Mouse (Mus musculus): Measurements from ENCODE around the gene Dusp2.

The Dusp2 gene

DNA sequence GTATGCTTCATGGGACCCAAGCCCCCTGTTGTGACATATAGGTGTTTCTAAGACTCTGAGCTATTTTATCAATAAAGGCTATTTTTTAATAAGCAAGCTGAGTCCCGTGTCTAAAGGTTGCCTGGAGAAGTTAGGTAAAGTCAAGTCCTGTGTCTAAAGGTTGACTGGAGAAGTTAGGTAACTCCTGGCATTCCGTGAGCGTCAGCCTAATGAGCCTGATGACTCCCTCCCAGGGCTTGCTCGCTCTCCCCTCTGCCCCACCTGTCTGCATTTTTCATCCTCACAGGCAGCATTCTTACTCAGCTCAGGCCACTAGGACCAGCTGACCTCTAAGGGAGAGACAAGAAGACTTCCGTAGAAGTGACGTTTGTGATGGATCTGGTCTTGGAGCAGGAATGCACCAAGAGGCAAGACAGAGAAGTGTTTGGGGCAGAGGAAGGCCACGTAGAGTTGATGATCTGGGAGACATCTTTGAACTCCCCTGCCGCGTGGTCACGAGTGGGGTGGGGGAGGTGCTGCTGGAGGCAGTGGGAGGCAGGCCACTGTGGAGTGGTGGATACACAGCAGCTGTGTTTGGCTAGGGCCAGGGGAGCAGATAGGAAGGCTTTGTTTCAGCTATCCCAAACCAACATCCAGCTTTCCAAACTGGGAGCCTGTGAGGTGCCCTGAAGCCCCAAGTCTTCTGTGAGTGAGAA, 31.3 kb downstream of the Dusp2 start:
- no peak for DNase-seq (ENCODE audit: low spot score)

DNA sequence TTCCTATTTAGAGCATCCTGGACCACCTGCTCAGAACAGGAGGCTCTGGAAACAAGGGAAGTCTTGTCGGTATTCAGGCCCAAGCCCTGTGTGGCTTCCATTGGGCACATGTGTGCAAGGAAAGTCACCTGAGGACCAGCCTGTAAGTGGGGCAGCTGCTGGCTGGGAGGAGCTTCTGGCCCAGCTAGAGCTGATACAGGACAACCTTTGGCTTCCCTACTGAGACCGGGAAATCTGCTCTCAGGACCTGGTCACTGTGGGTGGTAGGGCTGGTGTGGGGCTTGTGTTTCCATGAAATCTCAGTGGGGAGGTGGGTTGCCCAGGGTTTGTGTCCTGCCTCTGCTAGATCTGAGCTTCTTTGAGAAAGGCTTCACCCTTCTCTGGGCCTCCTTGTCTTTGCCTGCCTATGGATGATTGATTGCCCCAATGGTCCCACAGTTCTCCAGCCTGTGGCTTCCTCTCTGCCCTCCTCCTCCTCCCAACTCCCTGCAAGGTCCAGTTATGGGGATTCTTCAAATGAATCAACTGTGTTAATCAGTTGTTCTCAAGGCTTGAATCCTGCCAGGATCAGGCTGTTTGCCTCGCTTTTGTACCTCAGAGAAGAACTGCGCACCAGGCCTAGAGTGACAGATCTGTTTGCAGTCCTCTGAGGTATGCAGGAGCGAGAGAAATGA, 33.9 kb downstream of the Dusp2 start:
- no peak for DNase-seq (ENCODE audit: low spot score)

DNA sequence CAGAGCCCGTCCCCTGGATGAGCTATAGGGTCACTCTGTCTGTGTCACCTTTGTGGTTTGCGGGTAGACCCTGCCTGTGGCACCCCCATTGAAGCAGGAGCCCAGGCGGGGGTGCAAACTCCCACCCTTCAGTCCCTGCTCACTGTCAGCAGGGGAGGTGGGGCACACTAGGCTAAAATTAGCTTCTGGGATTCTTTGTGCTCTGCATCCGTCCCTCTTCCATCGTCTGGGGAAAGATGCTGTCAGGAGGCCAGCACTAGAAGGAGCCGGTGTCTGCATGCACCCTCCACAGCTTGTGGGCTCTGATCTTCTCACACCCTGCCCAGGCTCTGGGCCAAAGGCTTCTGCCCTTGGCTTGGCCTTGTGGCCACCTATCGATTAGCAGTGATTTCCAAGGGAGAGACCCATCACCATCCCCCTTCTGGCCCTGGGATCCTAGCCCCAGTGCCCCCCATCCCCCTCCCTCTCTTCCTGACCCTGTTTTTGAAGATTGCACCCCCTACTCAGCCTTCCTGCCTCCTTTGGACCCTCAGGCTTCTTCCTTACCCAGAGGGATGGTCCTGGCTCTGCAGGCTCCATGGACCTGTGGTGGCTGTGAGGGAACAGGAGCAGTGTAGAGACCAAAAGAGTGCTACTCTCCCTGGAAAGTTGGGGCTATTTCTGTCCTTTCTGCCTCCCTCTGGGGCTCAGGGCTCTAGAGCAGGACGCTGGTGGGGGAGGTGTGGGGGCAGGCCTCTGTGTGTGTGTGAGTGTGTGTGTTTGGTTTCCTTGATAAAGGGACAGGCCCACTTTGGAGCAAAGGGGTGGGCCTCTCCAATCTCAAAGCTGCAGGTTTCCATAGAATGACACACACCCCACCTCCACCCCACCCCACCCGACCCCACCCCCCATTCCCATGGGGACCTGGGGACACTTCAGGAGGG, 34.9 kb downstream of the Dusp2 start:
- no peak for DNase-seq (ENCODE audit: low spot score)

DNA sequence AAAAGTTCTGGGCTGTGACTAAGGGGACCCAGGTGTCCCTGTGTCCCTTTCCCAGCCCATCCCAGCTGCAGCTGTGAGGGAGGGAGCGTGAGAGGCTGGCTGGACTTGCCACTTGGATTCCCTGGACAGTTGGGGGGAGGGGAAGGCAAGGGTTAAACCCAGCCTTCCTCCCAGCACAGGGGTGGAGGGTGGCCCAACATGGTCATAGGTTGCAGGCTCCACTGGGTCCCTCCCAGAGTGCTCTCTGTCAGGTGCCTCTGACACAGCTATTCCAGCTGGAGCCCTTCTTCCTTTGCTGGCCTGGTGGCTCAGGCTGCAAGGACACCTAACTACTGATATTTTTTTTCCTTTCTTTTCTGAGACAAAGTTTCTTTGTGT, 35.5 kb downstream of the Dusp2 start:
- no peak for DNase-seq (ENCODE audit: low spot score)

DNA sequence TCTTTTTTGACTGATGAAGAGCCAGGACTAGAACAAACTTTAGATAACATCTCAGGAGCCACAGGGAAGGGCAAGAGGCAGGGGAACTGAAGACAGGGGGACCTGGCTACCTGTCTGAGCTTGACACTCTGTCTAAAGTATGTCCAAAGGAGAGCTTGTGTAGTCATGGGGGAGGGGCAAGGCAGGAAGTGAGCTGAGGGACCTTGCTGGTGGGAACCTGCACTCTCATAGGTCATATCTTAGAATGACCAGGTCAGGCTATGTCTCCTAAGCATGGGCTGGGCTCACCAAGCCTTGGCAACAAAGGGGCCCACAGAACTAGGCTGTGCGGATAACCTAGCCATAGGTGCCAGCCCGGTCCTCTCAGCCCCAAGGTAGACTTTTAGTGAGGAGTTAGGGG, 36.1 kb downstream of the Dusp2 start:
- DNase-seq (ENCODE audit: low spot score): no peak

DNA sequence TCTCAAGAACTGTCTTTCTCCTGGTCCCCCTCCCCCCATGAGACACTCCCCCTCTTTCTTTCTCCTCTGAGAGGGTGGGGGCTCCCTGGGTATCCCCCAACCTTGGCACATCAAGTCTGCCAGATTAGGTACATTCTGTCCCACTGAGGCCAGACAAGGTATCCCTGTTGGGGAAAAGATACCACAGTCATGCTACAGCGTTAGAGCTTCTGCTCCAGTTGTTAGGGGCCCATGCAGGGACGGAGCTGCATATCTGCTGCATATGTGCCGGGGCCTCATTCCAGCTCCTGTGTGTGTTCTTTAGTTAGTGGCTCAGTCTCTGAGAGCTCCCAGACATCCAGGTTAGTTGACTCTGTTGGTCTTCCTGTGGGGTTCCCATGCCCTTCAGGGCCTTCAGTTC, 38.2 kb downstream of the Dusp2 start:
- DNase-seq (ENCODE audit: low spot score): no peak

DNA sequence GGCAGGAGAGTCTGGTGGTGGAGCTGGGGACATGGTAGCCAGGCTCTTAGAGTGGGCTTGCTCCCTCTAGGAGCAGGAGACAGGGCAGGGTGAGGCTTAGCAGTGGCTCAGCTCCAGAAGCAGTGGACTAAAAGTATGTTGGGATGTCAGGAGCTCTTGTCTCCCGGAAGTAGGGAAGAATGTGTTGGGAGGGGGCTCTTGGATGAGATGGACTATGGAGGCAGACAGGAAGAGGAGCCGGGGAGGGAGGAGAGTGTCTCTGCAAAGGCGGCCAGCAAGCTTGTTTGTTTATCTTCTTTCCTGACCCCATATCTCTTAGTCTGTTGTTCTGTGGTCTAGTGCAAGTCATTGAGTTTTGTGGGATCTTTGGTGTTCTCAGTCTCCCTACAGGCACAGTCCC, 39.1 kb downstream of the Dusp2 start:
- DNase-seq (ENCODE audit: low spot score): no peak

DNA sequence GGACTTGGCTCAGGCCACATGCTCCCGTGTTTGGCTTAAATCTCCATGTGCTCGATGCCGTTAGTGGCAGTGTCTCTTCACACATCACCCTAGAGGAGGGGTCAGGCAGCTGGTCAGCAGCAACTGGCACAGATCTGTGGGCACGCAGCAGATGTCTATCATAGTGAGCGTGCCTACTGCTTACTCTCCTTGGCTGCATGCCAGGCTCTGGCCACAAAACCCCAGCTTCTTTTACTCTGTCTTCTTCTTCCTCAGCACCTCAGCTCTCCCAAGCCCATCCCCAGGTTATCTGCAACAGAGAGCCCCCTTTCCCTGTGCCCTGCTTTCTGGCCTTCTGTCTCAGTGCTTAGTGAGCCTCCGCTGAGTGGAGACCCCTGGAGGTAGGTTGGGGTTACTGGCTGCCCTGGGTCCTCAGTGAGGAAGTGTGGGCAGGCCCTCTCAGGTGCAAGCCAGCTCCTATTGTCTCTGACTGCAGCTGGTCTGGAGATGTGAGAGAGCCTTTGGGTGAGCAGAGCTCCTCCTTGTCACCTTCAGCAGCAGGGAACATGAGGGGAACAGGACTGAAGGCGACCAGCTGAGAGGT, 39.9 kb downstream of the Dusp2 start:
- DNase-seq (ENCODE audit: low spot score): no peak

DNA sequence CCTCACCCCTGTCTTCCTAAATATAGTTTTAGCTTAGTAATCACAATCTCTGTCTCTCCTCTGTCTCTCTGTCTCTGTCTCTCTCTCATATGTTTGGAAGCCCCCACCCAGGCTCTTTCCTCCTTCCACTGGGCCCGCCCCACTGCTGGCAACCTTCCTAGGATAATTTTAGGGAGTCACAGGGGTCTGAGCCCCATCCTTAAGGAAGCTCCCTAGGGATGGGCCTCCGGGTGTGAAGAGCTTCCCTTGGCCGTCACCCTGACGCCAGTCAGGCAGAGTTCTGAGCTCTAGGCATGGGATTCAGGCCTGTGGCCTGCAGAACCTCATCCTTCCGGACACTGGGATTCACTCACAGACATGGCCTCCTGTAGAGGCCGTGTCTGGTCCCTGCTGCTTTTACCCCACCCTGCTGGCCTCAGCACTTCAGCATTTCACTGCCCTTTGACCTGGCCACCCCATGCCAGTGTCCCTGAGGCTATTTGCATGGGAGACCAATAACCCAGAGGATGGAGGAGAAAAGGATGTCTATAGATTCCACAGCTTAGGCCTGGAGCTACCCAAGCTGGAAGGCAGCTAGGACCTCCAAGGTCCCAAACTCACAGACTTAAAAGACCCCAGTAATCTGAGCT, 40.6 kb downstream of the Dusp2 start:
- no peak for DNase-seq (ENCODE audit: low spot score)

DNA sequence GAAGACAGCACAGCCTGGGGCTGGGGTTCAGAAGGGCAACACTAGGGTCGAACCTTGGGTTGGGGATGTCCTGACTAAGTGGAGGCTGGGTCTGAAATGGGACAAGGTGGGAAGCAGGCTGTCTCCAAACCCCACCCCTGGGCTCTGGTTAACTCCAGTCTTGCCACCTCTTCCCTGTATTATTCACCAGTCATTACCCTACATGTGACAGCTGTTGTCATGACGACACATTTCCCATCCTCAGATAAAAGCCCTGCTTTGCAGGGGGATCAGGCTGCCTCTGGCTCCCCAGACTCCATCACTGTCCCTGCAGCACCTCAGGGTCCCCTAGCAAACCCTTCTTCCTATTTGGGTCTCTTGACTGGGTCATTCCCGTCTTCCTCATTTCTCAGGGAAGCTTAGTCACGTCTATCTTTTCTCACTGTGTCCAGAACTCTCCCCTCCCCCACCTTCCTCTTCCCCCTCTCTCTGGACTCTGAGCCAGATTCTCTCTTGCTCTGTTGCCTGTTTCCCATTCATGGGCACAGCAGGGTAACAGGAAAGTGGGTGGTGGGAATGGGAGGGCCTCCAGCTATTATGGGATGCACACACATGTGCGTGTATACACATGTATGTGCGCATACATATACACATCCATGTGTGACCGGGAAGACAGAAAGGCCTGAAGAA, 42.1 kb downstream of the Dusp2 start:
- no peak for DNase-seq (ENCODE audit: low spot score)

DNA sequence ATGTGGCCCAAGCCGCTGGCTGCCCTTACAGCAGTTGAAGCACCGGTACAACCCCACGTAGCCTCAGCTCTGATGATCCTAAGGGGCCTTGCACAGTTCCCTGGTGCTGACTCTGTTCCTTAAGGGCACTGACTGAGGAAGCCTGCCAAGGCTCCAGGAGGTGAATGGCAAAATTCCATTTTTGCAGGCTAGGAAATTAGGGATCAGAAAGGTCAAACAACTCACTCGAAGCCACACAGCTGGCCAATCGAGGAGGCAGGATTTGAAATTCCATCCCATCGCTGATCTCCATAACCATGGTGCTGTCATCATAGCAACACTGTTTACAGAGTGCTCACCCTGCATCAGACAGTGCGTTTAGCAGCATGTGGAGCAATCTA, 42.6 kb downstream of the Dusp2 start:
- no peak for DNase-seq (ENCODE audit: low spot score)

DNA sequence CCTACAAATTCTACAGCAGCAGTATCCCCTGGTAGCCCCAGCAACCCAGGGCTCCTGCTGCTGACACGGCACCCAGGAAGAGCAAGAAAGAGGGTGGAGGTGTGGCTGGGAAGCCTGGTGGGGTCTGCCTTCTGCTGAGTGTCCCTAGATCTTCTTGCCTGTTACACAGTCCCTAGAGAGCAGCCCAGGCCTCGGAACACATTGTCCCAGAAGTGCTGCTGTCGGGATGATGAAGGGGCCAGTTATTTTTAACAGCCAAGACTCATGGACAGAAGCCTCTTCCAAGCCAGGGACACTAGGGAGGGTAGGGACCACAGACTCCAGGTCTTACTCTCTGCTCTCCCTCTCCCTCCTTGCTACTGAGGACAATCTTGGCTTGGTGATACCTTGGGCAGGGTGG, 43.3 kb downstream of the Dusp2 start:
- no peak for DNase-seq (ENCODE audit: low spot score)

DNA sequence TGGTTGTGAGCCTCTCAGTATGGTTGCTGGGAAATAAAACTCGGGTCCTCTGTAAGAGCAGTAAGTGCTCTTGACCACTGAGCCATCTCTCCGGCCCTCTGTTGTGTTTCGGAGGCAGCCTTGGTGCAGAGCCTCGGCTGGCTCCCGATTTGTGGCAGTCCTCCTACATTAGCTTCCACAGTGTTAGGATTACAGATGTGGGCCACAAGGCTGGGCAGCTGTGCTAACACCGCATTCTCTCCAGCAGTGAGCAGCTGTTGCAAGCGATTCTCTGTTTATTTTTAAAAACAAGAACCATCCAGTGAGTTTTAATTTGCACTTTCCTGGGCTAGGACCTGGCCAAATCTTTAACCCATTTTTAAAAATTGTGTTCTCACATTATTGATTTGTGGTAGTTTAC, 47.9 kb downstream of the Dusp2 start:
- no peak for DNase-seq (ENCODE audit: low spot score)

DNA sequence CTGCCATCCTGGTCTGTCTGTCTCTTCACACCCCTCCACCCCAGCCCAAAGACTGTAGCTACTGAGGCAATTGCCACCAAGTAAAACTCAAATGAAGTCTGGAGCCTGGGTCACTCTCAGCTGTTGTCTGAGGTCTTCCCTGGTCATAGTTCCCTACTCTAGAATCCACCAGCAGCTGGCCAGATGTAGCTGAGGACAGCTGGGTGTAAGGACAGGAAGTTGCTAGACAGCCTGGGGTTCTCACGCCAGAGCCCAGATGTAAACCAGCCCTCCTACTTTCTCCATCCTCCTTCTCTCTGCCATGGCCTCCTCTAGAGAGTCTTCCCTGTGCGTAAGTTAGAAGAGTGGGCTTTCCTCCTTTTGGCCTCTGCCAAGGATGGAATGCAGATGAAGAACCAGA, 51.6 kb downstream of the Dusp2 start:
- no peak for DNase-seq (ENCODE audit: low spot score)

Measured in ovary, postnatal 14 days (tissue).